Mouse (Mus musculus): Measurements from ENCODE around the gene Acot7. TPM values are rescaled to one million over a fixed set of nuclear protein-coding genes. Genes with fewer than 3 reads are reported as not detected.

Acot7 gene
- total and polyA plus RNA-seq, 2 experiments from 2014 or later = 259 to 510 TPM

GRCm38 (mm10) chr4:152157779-152158584 lies 20.0 kb upstream of the Acot7 start:
- 16% methylated on average over 21 of the region's 21 CpGs for WGBS
- H3K9me3 ChIP-seq (ENCODE audit: low read length) = no peaks in the 10 kb centered on the region

DNA sequence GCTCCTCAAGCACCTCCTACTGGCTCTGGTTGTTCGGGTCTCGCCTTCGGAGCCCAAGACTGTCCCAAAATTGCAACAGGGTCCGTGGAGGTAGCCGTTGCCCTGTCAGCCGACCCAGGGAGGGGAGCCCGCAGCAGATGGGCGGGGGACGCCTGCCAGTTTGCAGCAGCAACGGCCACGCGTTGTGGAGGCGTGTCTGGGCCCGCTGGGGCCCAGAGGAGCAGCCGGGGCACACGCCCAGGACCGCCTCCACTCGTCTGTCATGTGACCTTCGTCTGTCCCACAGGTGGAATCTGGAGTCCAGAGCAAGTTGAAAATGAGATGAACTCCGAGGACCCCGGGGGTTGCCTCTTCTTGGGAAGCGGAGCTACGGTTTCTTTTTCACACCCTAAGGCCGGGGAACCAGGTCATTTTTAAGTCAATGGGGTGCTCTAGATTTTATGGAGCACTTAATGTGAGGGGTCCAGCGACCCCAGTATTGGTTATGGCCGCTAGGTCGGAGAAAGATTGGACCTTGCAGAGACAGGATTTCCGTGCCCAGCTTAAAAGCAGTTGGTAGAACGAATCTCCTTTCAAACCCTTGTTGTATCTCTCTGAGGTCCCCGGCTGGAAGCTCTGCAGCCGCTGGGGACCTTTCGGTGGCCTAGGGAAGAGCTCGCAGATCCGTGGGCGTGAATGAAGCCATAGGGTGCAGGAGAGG lies 19.2 kb upstream of the Acot7 start, which contains the start of gene Hes2:
TSS of gene Hes2 (plus strand) at position 283 of the 700 bp plus-strand sequence.
- Histone ChIP-seq H3K9ac (replicated peaks; ENCODE audit: low read length, poor library complexity, severe bottlenecking) (no peak within 1 kb of the TSS), H3K4me3 (ENCODE audit: low read depth, low read length) (0 out of 2 replicates have a peak within 1 kb of the TSS, but pooled peaks have one; percentile 1), H3K4me1 (ENCODE audit: insufficient read depth, low read length) (peaks cover 4% of the 10 kb centered on the region; the same call in 1 of the 2 replicates), H3K27me3 (ENCODE audit: insufficient read depth, low read length) (peaks cover 57% of the 10 kb centered on the region), H3K4me2 (ENCODE audit: low read depth, low read length, poor library complexity, severe bottlenecking) (peak within 1 kb of the TSS; percentile 29; the same call in 1 of the 2 replicates), H3K36me3 (ENCODE audit: insufficient read depth, low read length) (no peaks in the 10 kb centered on the region), H3K27ac (ENCODE audit: low read depth, low read length) (no peak within 1 kb of the TSS), H3K9me3 (ENCODE audit: low read length) (no peaks in the 10 kb centered on the region)
- DNase-seq (ENCODE audit: low spot score) = no peak
- no peak for TF ChIP-seq CTCF (IDR thresholded peaks at IDR 0.05)
- WGBS = 3% methylated on average over 35 of the region's 35 CpGs
- ATAC-seq (ENCODE audit: low FRiP score) = no peak

More at GRCm38 (mm10) chr4:152157779-152158584, 20.0 kb upstream of the Acot7 start:
- peaks cover 4% of the 10 kb centered on the region; the same call in 1 of the 2 replicates for H3K4me1 ChIP-seq (ENCODE audit: insufficient read depth, low read length)
- H3K36me3 ChIP-seq (ENCODE audit: insufficient read depth, low read length) = no peaks in the 10 kb centered on the region
- peak; percentile 41; the same call in 1 of the 2 replicates for ATAC-seq (ENCODE audit: low FRiP score)
- peaks cover 64% of the 10 kb centered on the region for H3K27me3 ChIP-seq (ENCODE audit: insufficient read depth, low read length)
- peak; percentile 78 for TF ChIP-seq CTCF (IDR thresholded peaks at IDR 0.05)
- H3K27ac ChIP-seq (ENCODE audit: low read depth, low read length) = no peak overlapping the region
- no peak overlapping the region for H3K9ac ChIP-seq (replicated peaks; ENCODE audit: low read length, poor library complexity, severe bottlenecking)
- 0 out of 2 replicates have a peak overlapping the region, but pooled peaks have one; percentile 1 for H3K4me3 ChIP-seq (ENCODE audit: low read depth, low read length)
- DNase-seq (ENCODE audit: low spot score) = peak; percentile 54
- H3K4me2 ChIP-seq (ENCODE audit: low read depth, low read length, poor library complexity, severe bottlenecking) = no peak overlapping the region

- ATAC-seq (ENCODE audit: low FRiP score) = no peak
- no peak for TF ChIP-seq CTCF (IDR thresholded peaks at IDR 0.05)
- WGBS = 2% methylated on average over 18 of the region's 19 CpGs
Measured at GRCm38 (mm10) chr4:152159285-152159678, 18.7 kb upstream of the Acot7 start.

DNA sequence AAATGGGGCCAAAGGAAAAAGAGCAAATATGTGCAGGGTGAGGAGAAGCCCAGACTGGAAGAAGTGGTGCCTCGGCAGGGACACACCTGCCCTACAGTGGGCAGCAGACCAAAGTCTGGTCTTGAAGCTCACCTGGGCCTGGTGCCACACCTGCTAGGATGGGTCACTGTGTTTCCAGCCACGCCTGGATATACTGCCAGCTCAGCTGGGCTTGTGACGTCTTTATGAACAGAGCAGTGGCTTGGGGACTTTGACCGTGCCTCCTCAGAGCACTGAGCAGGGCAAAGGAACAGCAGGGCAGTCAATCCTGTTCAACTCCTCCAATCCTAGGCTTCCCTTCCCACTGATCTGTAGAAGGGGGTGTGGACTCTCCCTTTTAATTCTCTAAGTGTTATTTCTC lies 17.2 kb upstream of the Acot7 start:
- DNase-seq (ENCODE audit: low spot score) (no peak), ATAC-seq (ENCODE audit: low FRiP score) (no peak)
- H3K9ac ChIP-seq (replicated peaks; ENCODE audit: low read length, poor library complexity, severe bottlenecking) = no peak overlapping the region
- H3K9me3 ChIP-seq (ENCODE audit: low read length) = no peaks in the 10 kb centered on the region
- WGBS = 37% methylated on average over 4 of the region's 4 CpGs
- TF ChIP-seq CTCF (IDR thresholded peaks at IDR 0.05) = no peak
- peaks cover 4% of the 10 kb centered on the region; the same call in 1 of the 2 replicates for H3K4me1 ChIP-seq (ENCODE audit: insufficient read depth, low read length)
- peaks cover 53% of the 10 kb centered on the region for H3K27me3 ChIP-seq (ENCODE audit: insufficient read depth, low read length)
- H3K4me2 ChIP-seq (ENCODE audit: low read depth, low read length, poor library complexity, severe bottlenecking) = no peak overlapping the region
- no peak overlapping the region for H3K27ac ChIP-seq (ENCODE audit: low read depth, low read length)
- H3K4me3 ChIP-seq (ENCODE audit: low read depth, low read length) = no peak overlapping the region
- no peaks in the 10 kb centered on the region for H3K36me3 ChIP-seq (ENCODE audit: insufficient read depth, low read length)

More at GRCm38 (mm10) chr4:152159285-152159678, 18.7 kb upstream of the Acot7 start:
- Histone ChIP-seq H3K4me1 (ENCODE audit: insufficient read depth, low read length) (peaks cover 4% of the 10 kb centered on the region; the same call in 1 of the 2 replicates), H3K9ac (replicated peaks; ENCODE audit: low read length, poor library complexity, severe bottlenecking) (no peak overlapping the region), H3K4me3 (ENCODE audit: low read depth, low read length) (no peak overlapping the region), H3K4me2 (ENCODE audit: low read depth, low read length, poor library complexity, severe bottlenecking) (peak overlapping the region; percentile 29; the same call in 1 of the 2 replicates), H3K27ac (ENCODE audit: low read depth, low read length) (no peak overlapping the region), H3K27me3 (ENCODE audit: insufficient read depth, low read length) (peaks cover 56% of the 10 kb centered on the region), H3K9me3 (ENCODE audit: low read length) (no peaks in the 10 kb centered on the region), H3K36me3 (ENCODE audit: insufficient read depth, low read length) (no peaks in the 10 kb centered on the region)
- no peak for DNase-seq (ENCODE audit: low spot score)

GRCm38 (mm10) chr4:152161601-152162000 lies 16.3 kb upstream of the Acot7 start:
- Histone ChIP-seq H3K9me3 (ENCODE audit: low read length) (no peaks in the 10 kb centered on the region), H3K27me3 (ENCODE audit: insufficient read depth, low read length) (peaks cover 53% of the 10 kb centered on the region), H3K27ac (ENCODE audit: low read depth, low read length) (no peak overlapping the region), H3K4me1 (ENCODE audit: insufficient read depth, low read length) (peaks cover 4% of the 10 kb centered on the region; the same call in 1 of the 2 replicates), H3K4me2 (ENCODE audit: low read depth, low read length, poor library complexity, severe bottlenecking) (no peak overlapping the region), H3K36me3 (ENCODE audit: insufficient read depth, low read length) (no peaks in the 10 kb centered on the region), H3K4me3 (ENCODE audit: low read depth, low read length) (no peak overlapping the region), H3K9ac (replicated peaks; ENCODE audit: low read length, poor library complexity, severe bottlenecking) (no peak overlapping the region)
- no peak for TF ChIP-seq CTCF (IDR thresholded peaks at IDR 0.05)
- ATAC-seq (ENCODE audit: low FRiP score) (no peak), DNase-seq (ENCODE audit: low spot score) (no peak)
- WGBS = 81% methylated on average over 6 of the region's 6 CpGs
